Mouse (Mus musculus): Measurements from ENCODE around the gene Ikbip. TPM values are rescaled to one million over a fixed set of nuclear protein-coding genes. Genes with fewer than 3 reads are reported as not detected.
A peak's percentile ranks its signal among the peaks of the same experiment; 100 is the strongest.

The Ikbip gene
- polyA plus RNA-seq (2016; fragmentation: Nextera tagmentation; extraction: Ambion mirVana): 18.7 and 25.3 TPM in 2 replicates

DNA sequence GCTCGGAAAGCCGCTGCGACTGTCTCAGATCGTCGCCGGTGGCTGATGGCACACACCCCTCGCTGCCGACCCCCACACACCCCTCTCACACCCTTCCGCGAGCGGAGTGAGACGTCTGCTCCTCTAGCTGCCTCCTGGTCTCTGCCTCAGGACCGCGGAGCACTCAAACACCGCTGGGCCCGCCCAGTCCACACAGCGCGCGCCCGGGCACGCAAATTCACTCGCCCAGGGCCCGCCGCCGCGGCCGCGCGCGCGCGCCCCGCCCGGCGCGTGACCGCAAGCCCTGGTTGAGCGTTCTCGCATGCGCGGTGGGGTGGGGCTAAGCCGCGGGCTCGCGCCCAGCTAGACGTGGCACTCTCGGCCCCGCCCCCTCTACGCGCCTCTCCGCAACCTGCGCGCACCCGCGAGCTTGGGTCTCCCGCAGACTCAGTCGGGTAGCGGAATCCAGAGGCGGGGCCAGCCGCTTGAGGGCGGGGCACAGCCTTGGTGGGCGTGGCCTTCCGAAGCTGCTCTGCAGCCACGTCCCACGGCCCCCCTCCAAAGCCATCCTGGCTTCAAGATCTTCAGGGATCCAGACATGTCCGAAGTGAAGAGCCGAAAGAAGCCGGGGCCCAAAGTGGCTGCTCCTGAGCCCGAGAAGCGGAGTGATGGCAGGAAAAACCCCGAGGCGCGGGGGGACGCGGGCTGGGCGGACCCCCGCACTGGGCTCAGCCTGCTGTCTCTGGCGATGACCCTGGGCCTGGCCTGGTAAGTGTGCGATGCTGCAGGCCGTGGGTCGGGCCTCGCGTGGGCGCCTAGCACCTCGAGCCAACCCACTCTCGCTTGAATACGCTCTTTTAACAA, at the start of gene Ikbip, which contains the start of gene Apaf1:
Ikbip (plus strand) TSS at position 391 of the 843 bp plus-strand sequence.
Apaf1 (minus strand) TSS at position 221 of the 843 bp plus-strand sequence.
- WGBS: under 1% methylated on average over 68 of the region's 87 CpGs
- Histone ChIP-seq H3K4me3 (peak within 1 kb of the TSS; percentile 87), H3K36me3 (peaks cover 8% of the 10 kb centered on the region; the same call in 1 of the 2 replicates), H3K9me3 (no peaks in the 10 kb centered on the region), H3K4me2 (replicated peaks) (peak within 1 kb of the TSS; percentile 70), H3K4me1 (peaks cover 3% of the 10 kb centered on the region; the same call in 1 of the 2 replicates), H3K9ac (replicated peaks) (peak within 1 kb of the TSS; percentile 84), H3K27me3 (no peaks in the 10 kb centered on the region), H3K27ac (replicated peaks) (peak within 1 kb of the TSS; percentile 87)
- ATAC-seq (ENCODE audit: low FRiP score, low read depth): peak; percentile 97

GRCm38 (mm10) chr10:91033942-91034341, 48.8 kb upstream of the Ikbip start:
- peak; percentile 70; the same call in 1 of the 2 replicates for ATAC-seq (ENCODE audit: low FRiP score, low read depth)
- H3K36me3 ChIP-seq: peaks cover 27% of the 10 kb centered on the region
- WGBS: 22% methylated on average over 8 of the region's 8 CpGs
- H3K4me2 ChIP-seq (replicated peaks): no peak overlapping the region
- H3K4me1 ChIP-seq: no peaks in the 10 kb centered on the region
- H3K27me3 ChIP-seq: no peaks in the 10 kb centered on the region
- H3K9me3 ChIP-seq: no peaks in the 10 kb centered on the region
- no peak overlapping the region for H3K9ac ChIP-seq (replicated peaks)
- no peak overlapping the region for H3K4me3 ChIP-seq
- no peak overlapping the region for H3K27ac ChIP-seq (replicated peaks)

GRCm38 (mm10) chr10:91049696-91050095, 33.0 kb upstream of the Ikbip start:
- H3K36me3 ChIP-seq: peaks cover 44% of the 10 kb centered on the region
- no peak for ATAC-seq (ENCODE audit: low FRiP score, low read depth)
- WGBS: 95% methylated on average over 4 of the region's 4 CpGs
- H3K27me3 ChIP-seq: no peaks in the 10 kb centered on the region
- no peak overlapping the region for H3K4me2 ChIP-seq (replicated peaks)
- H3K4me3 ChIP-seq: no peak overlapping the region
- no peak overlapping the region for H3K9ac ChIP-seq (replicated peaks)
- no peaks in the 10 kb centered on the region for H3K4me1 ChIP-seq
- H3K9me3 ChIP-seq: no peaks in the 10 kb centered on the region
- H3K27ac ChIP-seq (replicated peaks): no peak overlapping the region

DNA sequence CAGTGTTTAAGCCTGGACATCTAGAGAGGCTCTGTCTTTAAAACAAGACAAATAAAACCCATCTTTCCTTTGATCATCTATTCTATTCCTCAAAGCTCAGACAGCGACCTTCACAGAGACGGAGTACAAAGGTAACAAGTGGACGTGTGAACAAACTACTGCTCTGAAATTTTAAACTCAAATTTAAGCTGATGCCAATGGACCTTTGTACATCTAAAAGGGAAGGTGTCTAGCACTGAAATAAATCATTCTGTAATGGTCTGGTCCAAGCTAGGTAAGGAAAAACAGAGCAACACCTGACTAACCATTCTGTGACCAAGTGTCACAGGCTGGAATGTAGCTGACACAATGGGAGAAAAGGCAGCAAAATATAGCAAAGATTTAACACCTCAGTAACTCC, 31.6 kb upstream of the Ikbip start:
- H3K4me3 ChIP-seq: no peak overlapping the region
- 89% methylated on average over 3 of the region's 3 CpGs for WGBS

DNA sequence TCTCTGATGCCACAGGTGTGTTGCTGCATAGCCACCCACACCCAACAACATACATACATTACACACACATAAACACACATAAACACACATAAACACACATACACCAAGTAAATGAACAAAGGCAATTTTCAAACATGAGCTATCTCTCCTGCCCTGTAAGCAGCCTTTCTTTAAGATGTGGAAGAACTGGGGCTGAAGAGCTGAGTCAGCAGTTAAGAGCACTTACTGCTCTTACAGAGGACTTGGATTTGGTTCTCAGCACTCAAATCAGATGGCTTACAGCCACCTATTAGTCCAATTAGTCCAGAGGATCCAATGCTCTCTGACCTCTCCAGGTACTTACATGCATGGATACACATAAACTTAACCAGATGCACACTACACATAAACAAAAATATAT, 30.0 kb upstream of the Ikbip start:
- H3K4me3 ChIP-seq: no peak overlapping the region
- H3K9me3 ChIP-seq: no peaks in the 10 kb centered on the region
- no peak overlapping the region for H3K4me2 ChIP-seq (replicated peaks)
- H3K27me3 ChIP-seq: no peaks in the 10 kb centered on the region
- no peaks in the 10 kb centered on the region for H3K4me1 ChIP-seq
- no peak for ATAC-seq (ENCODE audit: low FRiP score, low read depth)
- peaks cover 36% of the 10 kb centered on the region for H3K36me3 ChIP-seq
- H3K27ac ChIP-seq (replicated peaks): no peak overlapping the region
- no peak overlapping the region for H3K9ac ChIP-seq (replicated peaks)

More for the DNA sequence above, 31.6 kb upstream of the Ikbip start:
- Histone ChIP-seq H3K4me2 (replicated peaks) (no peak overlapping the region), H3K4me1 (no peaks in the 10 kb centered on the region), H3K27ac (replicated peaks) (no peak overlapping the region), H3K9ac (replicated peaks) (no peak overlapping the region), H3K36me3 (peaks cover 47% of the 10 kb centered on the region), H3K9me3 (no peaks in the 10 kb centered on the region), H3K27me3 (no peaks in the 10 kb centered on the region)
- no peak for ATAC-seq (ENCODE audit: low FRiP score, low read depth)

DNA sequence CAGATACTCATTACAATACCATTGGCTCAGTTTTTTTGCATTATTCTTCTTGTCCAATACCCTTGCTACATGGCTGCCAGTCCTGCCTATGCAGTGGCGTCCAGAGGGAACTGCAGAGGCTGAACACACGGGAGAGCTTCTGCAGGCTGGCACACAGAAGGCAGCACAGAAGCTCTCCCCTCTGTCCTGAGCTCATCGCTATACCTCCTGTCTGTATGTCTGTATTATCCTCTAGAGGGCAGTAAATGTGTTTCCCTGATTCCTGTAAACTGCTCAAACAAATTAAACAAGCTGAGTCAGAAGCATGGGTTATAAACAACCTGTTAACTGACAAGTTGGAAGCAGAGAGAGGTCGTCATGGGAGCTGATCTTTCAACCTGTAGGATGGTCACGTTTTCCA, 22.0 kb upstream of the Ikbip start:
- no peak for ATAC-seq (ENCODE audit: low FRiP score, low read depth)
- Histone ChIP-seq H3K27me3 (no peaks in the 10 kb centered on the region), H3K27ac (replicated peaks) (no peak overlapping the region), H3K4me2 (replicated peaks) (no peak overlapping the region), H3K4me3 (no peak overlapping the region), H3K4me1 (no peaks in the 10 kb centered on the region), H3K9ac (replicated peaks) (no peak overlapping the region), H3K9me3 (no peaks in the 10 kb centered on the region), H3K36me3 (peaks cover 39% of the 10 kb centered on the region)
- 40% methylated on average over 5 of the region's 5 CpGs for WGBS

DNA sequence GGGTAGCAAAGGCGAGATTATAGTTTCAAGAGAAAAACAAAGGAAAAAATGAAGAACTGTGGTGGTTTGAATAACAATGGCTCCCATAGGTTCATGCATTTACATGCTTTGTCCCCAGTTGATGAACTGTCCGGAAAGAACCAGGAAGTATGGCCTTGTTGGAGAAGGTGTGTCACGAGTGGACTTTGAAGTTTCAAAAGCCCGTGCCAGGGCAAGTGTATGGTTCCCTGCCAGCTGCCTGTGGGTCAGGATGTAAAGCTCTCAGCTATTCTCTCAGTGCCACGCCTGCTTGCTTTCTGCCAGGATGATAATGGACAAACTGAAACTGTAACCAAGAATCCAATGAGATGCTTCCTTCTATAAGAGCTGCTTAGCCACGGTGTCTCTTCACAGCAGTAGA, 20.4 kb upstream of the Ikbip start:
- no peaks in the 10 kb centered on the region for H3K9me3 ChIP-seq
- H3K27me3 ChIP-seq: no peaks in the 10 kb centered on the region
- no peak overlapping the region for H3K4me2 ChIP-seq (replicated peaks)
- H3K4me1 ChIP-seq: no peaks in the 10 kb centered on the region
- H3K4me3 ChIP-seq: no peak overlapping the region
- no peak overlapping the region for H3K9ac ChIP-seq (replicated peaks)
- ATAC-seq (ENCODE audit: low FRiP score, low read depth): no peak
- no peak overlapping the region for H3K27ac ChIP-seq (replicated peaks)
- H3K36me3 ChIP-seq: peaks cover 49% of the 10 kb centered on the region
- WGBS: 93% methylated on average over 6 of the region's 6 CpGs

GRCm38 (mm10) chr10:91071768-91072167, 11.0 kb upstream of the Ikbip start:
- H3K27ac ChIP-seq (replicated peaks): no peak overlapping the region
- H3K36me3 ChIP-seq: peaks cover 53% of the 10 kb centered on the region
- H3K4me3 ChIP-seq: no peak overlapping the region
- H3K9ac ChIP-seq (replicated peaks): no peak overlapping the region
- no peaks in the 10 kb centered on the region for H3K9me3 ChIP-seq
- H3K4me2 ChIP-seq (replicated peaks): no peak overlapping the region
- H3K27me3 ChIP-seq: no peaks in the 10 kb centered on the region
- 68% methylated on average over 1 of the region's 1 CpGs for WGBS
- ATAC-seq (ENCODE audit: low FRiP score, low read depth): no peak
- H3K4me1 ChIP-seq: no peaks in the 10 kb centered on the region

DNA sequence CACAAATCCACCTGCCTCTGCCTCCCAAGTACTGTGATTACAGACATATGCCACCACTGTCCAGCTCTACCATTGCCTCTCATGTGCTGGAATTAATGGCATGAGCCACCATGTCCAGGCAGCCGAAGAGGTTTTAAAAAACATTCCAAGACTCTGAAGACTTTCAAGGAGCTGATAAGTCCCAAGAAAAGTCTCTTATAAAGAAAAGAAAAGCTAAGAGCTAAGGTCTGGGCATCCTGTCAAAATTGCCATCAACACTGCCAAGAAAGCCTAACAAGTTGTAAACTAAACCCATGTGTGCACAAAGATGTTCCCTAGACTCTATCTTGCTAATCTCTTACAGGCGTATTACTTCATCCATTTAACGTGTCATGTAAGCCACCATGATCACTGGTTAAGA, 9.4 kb upstream of the Ikbip start:
- Histone ChIP-seq H3K9me3 (no peaks in the 10 kb centered on the region), H3K9ac (replicated peaks) (no peak overlapping the region), H3K27ac (replicated peaks) (no peak overlapping the region), H3K27me3 (no peaks in the 10 kb centered on the region), H3K4me3 (no peak overlapping the region), H3K36me3 (peaks cover 52% of the 10 kb centered on the region), H3K4me2 (replicated peaks) (no peak overlapping the region), H3K4me1 (no peaks in the 10 kb centered on the region)
- WGBS: 95% methylated on average over 3 of the region's 3 CpGs
- no peak for ATAC-seq (ENCODE audit: low FRiP score, low read depth)

DNA sequence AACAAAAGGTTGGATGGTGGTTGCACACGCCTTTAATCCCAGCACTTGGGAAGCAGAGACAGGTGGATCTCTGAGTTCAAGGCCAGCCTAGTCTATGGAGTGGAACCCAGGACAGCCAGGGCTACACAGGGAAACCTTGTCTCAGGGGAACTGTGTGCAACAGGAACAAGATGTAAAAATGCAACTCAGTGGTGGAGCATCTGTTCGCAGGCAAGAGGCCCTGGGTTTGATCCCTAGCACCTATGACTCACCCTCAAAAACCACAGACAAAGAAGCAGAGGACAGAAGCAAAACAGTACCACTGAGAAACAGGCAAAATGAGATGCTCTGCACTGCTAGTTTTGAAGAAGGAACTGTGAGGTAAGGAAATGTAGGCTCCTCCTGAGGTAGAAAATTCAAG, 6.1 kb upstream of the Ikbip start:
- H3K27ac ChIP-seq (replicated peaks): no peak overlapping the region
- H3K4me3 ChIP-seq: no peak overlapping the region
- ATAC-seq (ENCODE audit: low FRiP score, low read depth): no peak
- no peaks in the 10 kb centered on the region for H3K9me3 ChIP-seq
- H3K27me3 ChIP-seq: no peaks in the 10 kb centered on the region
- H3K4me1 ChIP-seq: peaks cover 3% of the 10 kb centered on the region; the same call in 1 of the 2 replicates
- H3K36me3 ChIP-seq: peaks cover 50% of the 10 kb centered on the region
- no peak overlapping the region for H3K4me2 ChIP-seq (replicated peaks)
- 89% methylated on average over 2 of the region's 2 CpGs for WGBS
- no peak overlapping the region for H3K9ac ChIP-seq (replicated peaks)

GRCm38 (mm10) chr10:91080540-91080939, 2.2 kb upstream of the Ikbip start:
- Histone ChIP-seq H3K9me3 (no peaks in the 10 kb centered on the region), H3K4me1 (peaks cover 3% of the 10 kb centered on the region; the same call in 1 of the 2 replicates), H3K27me3 (no peaks in the 10 kb centered on the region), H3K27ac (replicated peaks) (no peak overlapping the region), H3K36me3 (peaks cover 29% of the 10 kb centered on the region), H3K9ac (replicated peaks) (no peak overlapping the region), H3K4me3 (no peak overlapping the region), H3K4me2 (replicated peaks) (no peak overlapping the region)
- 94% methylated on average over 5 of the region's 5 CpGs for WGBS
- ATAC-seq (ENCODE audit: low FRiP score, low read depth): no peak

DNA sequence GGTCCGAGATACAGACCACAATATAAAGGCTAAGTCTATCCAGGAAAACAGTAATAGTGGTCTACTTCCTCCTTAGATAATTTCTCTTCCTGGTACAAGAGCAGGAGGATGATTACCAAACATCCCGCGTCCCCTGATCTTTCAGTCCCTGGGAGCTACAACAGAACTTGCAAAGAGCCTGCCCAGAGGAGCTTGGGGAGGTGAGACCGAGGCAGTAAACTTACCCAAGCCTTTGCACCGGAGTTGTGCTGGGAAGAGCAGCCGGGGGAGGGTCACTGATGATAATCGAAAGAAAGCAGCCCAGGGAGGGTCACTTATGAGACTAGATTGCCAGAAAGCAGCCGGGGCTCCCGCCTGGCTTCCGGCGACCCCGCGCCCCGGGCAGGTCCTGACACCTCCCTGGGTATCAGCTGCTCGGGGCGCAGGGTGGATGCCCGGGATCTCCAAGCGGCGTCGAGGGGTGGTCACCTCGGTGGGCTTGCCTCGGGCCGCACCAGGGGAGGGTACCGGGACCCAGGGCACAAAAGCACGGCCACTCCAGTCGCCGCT, 707 bp upstream of the Ikbip start:
- no peaks in the 10 kb centered on the region for H3K27me3 ChIP-seq
- H3K4me2 ChIP-seq (replicated peaks): peak overlapping the region; percentile 70
- H3K4me1 ChIP-seq: peaks cover 3% of the 10 kb centered on the region; the same call in 1 of the 2 replicates
- WGBS: under 1% methylated on average over 27 of the region's 27 CpGs
- peak overlapping the region; percentile 87 for H3K27ac ChIP-seq (replicated peaks)
- ATAC-seq (ENCODE audit: low FRiP score, low read depth): peak; percentile 59
- H3K9ac ChIP-seq (replicated peaks): peak overlapping the region; percentile 84
- H3K9me3 ChIP-seq: no peaks in the 10 kb centered on the region
- peaks cover 14% of the 10 kb centered on the region for H3K36me3 ChIP-seq
- peak overlapping the region; percentile 87 for H3K4me3 ChIP-seq

All from midbrain, embryonic 12.5 days (tissue).